Mouse (Mus musculus) spleen, postnatal 0 days (tissue): ENCODE results near the gene Olfr1411. TPM values are rescaled to one million over a fixed set of nuclear protein-coding genes. Genes with fewer than 3 reads are reported as not detected.

Experiments
- polyA plus RNA-seq: library from polyadenylated mRNA; unstranded; fragments of >200 nt; fragmentation: Nextera tagmentation; extraction: Ambion mirVana; gene quantifications from 2 replicates; pipeline ENCODE4 v1.2.1, GENCODE M21; 2015

The Olfr1411 gene
- not detected in 2 replicates for polyA plus RNA-seq

DNA sequence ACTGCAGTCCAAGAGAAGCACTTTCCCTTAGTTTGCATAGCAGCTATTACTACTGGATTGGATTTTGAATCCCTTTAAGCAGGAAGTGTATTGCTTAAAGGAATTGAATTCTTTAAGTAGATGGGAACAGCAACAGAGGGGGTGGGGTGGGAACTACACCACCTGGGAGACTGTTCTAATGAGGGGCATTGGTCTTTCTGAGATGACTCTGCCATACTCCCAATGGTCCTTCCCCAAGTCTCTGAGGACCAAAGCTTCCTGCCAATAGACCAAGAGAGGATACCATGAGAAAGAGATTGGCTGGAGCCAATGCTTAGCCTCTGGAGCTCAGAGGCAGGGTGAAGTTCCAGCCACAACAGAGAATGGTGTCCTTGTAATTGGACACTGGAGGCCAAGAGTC is at the start of gene Olfr1411:
Gene Olfr1411 (plus strand): TSS at position 301 of the 400 bp plus-strand sequence.

DNA sequence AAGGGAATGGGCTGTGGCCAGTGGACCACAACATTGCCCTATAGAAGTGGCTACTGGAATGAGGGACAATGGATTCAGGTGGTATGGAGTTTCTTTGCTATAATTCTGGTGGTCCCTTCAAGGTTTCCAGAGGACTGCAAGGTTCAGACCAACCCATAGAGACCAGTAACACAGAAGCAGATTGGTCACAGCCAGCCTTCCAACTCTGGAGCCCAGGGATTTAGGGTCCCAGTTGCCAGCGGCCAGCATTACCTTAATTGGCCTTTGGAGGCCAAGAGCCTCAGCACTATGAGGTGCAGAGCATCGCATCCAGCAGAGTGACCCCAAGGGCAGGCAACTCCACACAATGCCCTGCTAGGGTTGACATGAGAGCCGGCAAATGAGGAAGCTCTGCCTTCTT is 23.2 kb upstream of the Olfr1411 start, which contains the start of gene Olfr1413:
Gene Olfr1413 (plus strand): TSS at position 301 of the 400 bp plus-strand sequence.

DNA sequence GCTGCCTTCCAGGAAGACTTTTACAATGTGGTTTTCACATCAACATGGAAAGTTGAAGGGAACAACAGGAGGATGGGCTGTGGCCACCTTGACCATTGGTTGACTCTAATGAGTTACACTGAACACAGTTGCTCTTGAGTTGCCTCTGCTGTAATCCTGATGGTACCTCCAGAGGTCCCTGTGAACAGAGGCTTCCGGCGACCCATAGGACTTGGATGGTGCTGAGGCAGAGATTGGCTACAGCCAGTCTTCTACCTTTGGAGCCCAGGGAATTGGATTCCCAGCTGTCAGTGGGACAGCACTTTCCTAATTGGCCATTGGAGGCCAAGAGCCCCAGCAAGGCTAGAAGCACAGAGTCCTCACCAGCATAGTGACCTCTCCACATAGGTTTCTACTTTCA is 8.7 kb upstream of the Olfr1411 start, which contains the start of gene Olfr1412:
Gene Olfr1412 (plus strand): TSS at position 301 of the 400 bp plus-strand sequence.

DNA sequence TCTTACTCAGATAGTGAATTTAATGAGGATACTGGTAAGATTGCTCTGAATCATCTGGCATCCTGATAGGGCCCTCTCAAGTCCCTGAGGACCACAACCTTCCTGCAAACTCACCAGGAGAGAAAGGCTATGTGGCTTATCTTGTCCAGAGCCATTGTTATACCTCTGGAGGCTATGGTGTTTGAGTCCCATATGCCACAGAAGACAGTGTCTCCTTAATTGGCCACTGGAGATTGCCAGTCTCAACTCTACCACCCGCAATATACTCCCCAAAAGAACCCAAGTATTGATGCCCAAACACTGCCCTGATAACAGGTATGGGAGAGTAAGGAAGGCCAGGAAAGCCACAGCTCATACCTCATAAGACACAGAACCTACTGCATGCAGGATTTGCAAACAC is 11.3 kb downstream of the Olfr1411 start, which contains the start of gene Olfr1410:
Gene Olfr1410 (plus strand): TSS at position 301 of the 400 bp plus-strand sequence.

DNA sequence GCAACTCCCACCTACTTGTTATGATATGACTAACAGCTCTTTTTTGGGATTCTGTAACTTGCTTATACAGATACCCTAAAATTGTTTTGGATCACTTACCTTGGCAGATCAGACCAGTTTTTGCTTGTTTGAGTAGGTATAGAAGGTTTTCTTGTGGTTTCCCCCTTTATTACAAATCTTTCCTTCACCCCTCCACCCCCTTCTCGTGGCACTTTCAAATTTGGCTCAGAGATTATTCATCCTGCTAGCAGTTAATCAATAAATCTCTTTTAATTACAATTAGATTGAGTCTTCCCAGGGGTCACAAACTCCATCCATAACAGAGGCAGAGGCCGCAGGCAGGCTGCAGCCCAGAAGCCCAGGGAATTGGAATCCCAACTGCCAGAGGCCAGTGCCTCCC is 23.3 kb downstream of the Olfr1411 start, which contains the start of gene Olfr12:
Gene Olfr12 (plus strand): TSS at position 301 of the 400 bp plus-strand sequence.

DNA sequence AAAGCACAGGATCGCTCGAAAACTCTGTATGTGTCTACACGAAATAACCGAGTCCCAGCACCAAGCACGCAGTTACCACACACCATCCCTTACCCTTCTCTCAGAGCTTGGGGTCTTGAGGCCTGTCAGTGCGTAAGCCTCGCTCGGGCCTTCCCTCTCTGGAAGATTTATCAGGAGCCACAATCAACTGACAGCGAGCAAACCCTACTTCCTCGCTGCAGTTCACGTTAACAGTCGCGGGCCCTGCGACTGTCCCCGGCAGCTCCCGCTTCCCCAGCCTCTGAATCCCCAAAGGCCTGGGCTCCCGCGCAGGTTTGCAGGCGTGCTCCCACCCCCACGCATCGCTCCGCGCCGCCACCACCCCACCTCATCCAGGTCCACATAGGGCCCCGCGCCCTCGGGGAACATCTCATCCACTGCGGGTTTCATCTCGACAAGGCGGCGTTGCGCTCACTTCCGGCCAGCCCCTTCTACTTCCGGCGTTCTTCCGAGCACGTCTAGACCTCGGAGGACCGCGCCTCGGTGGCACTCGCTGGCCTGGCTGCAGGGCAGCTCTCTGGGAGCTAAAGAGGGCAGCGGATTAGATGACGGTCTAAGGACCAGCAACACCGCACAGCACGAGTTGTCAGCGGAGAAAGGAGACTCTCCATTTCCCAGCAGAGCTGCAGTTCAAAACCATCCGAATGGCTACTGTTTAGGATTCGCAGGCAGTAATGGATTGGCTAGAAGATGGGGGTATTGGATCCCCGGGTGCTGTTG is 47.5 kb downstream of the Olfr1411 start, which contains the start of gene Cops9:
Gene Cops9 (minus strand): TSS at position 472 of the 759 bp plus-strand sequence.

Other genes with a start within 250 kb of the Olfr1411 start
- gene Ndufa10, start 120.6 kb upstream of the Olfr1411 start, polyA plus RNA-seq = 167 and 169 TPM in 2 replicates
- gene Olfr1416, start 109.3 kb upstream of the Olfr1411 start, polyA plus RNA-seq = not detected in 2 replicates
- gene Olfr1415, start 98.3 kb upstream of the Olfr1411 start, polyA plus RNA-seq = not detected in 2 replicates
- 0.15 TPM in 1 of 2 replicates, not detected in the other for gene Olfr1414, start 75.8 kb upstream of the Olfr1411 start, polyA plus RNA-seq
- gene Olfr1413, start 23.1 kb upstream of the Olfr1411 start, polyA plus RNA-seq = not detected in 2 replicates
- not detected in 2 replicates for gene Olfr1412, start 8.6 kb upstream of the Olfr1411 start, polyA plus RNA-seq
- gene Olfr1410, start 11.4 kb downstream of the Olfr1411 start, polyA plus RNA-seq = not detected in 2 replicates
- gene Olfr12, start 23.4 kb downstream of the Olfr1411 start, polyA plus RNA-seq = not detected in 2 replicates
- gene Cops9, start 47.6 kb downstream of the Olfr1411 start, polyA plus RNA-seq = 286 and 318 TPM in 2 replicates
- gene Otos, start 54.4 kb downstream of the Olfr1411 start, polyA plus RNA-seq = 0.55 and 0.67 TPM in 2 replicates
- 9.5 and 13.5 TPM in 2 replicates for gene Gpc1, start 237.2 kb downstream of the Olfr1411 start, polyA plus RNA-seq